Mouse (Mus musculus) MEL (cell line): ENCODE data around the gene Agpat1.

ENCODE experiments used
- CTCF ChIP-seq, 3 experiments: IDR thresholded peaks in 2 of 3; conservative IDR thresholded peaks in 1 of 3; 2 replicates each; pipeline ENCODE4 v1.5.1; 2011 to 2012; ENCODE audit warnings: low read length in 3 of 3, low read depth in 2 of 3, mild to moderate bottlenecking in 2 of 3, improper control_type of control experiment in 1 of 3, inconsistent platforms in 1 of 3, mixed read lengths in 1 of 3, moderate library complexity in 1 of 3; ENCODE audit not compliant: control insufficient read depth in 1 of 3, insufficient read depth in 1 of 3, poor library complexity in 1 of 3, severe bottlenecking in 1 of 3
- POLR2A ChIP-seq, 2 experiments: IDR thresholded peaks; 2 replicates each; pipeline ENCODE4 v1.6.1; 2011 to 2012; ENCODE audit warnings: low read length in 2 of 2, mild to moderate bottlenecking in 2 of 2, control low read depth in 1 of 2, improper control_type of control experiment in 1 of 2, low read depth in 1 of 2, moderate library complexity in 1 of 2; ENCODE audit not compliant: control insufficient read depth in 1 of 2, insufficient read depth in 1 of 2, poor library complexity in 1 of 2
- SMC3 ChIP-seq: IDR thresholded peaks from 2 replicates; pipeline ENCODE4 v1.6.1; 2011; ENCODE audit warnings: low read depth, low read length, improper control_type of control experiment
- TCF12 ChIP-seq: IDR thresholded peaks from 2 replicates; pipeline ENCODE4 v1.6.1; 2014; ENCODE audit warnings: low read depth, mild to moderate bottlenecking, inconsistent platforms, low read length, improper control_type of control experiment, moderate library complexity
- UBTF ChIP-seq: IDR thresholded peaks from 2 replicates; pipeline ENCODE4 v1.6.1; 2012; ENCODE audit warnings: low read depth, mild to moderate bottlenecking, inconsistent platforms, low read length, improper control_type of control experiment, moderate library complexity, borderline replicate concordance; ENCODE audit not compliant: insufficient read depth

DNA sequence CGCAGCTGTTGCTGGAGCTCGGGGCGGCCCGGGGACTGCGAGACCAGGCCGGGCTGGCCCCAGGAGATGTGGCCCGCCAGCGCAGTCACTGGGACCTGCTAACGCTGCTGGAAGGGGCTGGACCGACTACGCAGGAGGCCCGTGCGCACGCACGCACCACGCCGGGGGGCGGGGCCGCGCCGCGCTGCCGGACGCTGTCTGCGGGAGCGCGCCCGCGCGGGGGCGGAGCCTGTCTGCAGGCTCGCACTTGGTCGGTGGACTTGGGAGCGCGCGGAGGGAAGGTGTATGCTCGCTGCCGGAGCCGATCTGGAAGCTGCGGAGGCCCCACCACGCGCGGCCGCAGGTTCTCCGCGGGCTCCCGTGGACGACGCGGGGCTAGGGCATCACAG is 16.6 kb upstream of the Agpat1 start:
- TF ChIP-seq CTCF (IDR thresholded peaks at IDR 0.05 in 2 of 3, conservative IDR thresholded peaks at IDR 0.05 in 1 of 3; ENCODE audit: control insufficient read depth in 1 of 3, insufficient read depth in 1 of 3, low read depth in 2 of 3, low read length in 3 of 3, poor library complexity in 1 of 3, severe bottlenecking in 1 of 3) = no peak
- no peak for TF ChIP-seq UBTF
- TF ChIP-seq SMC3 = no peak
- peak; percentile 46; the same call in 1 of the 2 replicates for TF ChIP-seq TCF12
- peak; percentile 67 to 87 for TF ChIP-seq POLR2A (IDR thresholded peaks at IDR 0.05; ENCODE audit: control insufficient read depth in 1 of 2, insufficient read depth in 1 of 2, low read depth in 1 of 2, low read length in 2 of 2, poor library complexity in 1 of 2)
